Mouse (Mus musculus) right cerebral cortex, postnatal 14 days (tissue): ENCODE results near the gene Rtbdn.
"Not testable (repeated sequence)": the region's sequence is repeated elsewhere in the genome, so short reads cannot be mapped to it uniquely, and the experiment has no call there.

Experiments used
- DNase-seq: peaks from one replicate; pipeline ENCODE4 v3.0.0; 2022

Gene Rtbdn

DNA sequence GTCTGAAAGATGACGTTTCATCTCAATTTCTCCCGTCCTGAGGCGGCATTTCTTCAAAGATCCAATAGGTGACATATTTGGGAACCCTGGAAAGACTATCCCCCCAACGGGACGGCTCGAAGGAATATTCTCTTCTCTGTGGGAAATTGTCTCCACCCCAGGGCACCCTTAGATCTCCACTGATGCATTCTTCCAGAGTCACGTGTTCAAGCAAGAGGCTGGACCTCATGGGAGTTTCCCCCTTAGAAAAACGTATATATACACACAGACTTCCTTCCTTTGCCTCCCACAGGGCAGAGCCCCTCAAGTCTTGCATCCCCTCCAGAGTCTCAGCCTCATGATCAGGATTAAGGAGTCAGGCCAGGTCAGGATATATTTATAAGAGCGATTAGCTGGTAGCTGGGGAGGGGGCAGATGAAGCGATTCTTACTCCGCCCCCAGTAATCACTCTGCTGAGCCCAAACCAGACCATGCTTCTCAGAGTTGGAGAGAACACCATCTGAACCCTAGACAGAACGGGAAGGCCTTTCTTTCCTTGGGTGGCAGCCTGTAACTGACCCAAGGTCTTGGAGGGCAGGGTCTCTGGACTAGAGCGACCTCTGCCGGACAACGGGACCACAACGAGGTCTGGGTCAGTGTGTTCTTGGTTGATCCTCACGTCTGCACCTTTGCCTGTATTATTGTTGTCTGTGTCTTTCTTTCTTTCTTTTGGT is at the start of gene Rtbdn:
Gene Rtbdn, plus strand, starts transcription at position 464 of the 713 bp plus-strand sequence.
- DNase-seq: no peak

DNA sequence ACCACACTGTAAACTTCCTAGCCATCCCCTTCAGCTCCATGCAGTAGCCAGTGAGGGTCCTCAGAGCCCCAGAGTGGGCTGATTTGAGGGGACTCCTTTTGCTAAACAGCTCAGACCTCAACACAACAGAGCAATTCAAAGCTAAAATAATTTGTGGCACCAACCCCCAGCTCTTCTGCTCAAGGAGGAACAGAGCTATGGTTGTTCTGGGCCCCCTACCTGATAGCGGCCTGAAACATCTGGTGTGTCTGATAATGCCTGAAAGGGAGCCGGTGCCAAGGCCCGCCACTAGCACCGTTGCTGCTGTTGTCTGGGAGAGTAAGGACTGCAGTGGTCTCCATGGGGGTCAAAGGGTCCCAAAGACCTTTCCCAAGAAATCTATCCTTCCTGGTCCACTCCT is 45.7 kb upstream of the Rtbdn start:
- no peak for DNase-seq

DNA sequence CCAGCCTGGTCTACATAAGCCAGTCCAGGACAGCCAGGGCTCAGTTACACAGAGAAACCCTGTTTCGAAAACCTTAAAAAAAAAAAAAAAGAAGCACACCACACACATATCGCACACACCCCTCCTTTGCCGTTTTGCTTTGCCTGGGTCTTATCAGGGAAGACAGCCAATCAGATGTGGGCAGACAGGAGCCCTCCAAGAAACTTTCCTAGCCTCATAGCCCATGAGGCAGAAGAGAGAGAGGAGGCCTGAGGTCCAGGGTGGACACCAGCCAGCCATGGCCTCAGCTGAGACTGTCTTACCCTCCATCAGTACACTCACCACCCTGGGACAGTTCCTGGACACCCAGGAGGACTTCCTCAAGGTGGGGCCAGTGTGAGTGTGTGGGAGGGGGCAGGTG is 45.0 kb upstream of the Rtbdn start, which contains the start of gene Klf1:
Gene Klf1, plus strand, starts transcription at position 177 of the 400 bp plus-strand sequence.
- DNase-seq: no peak

DNA sequence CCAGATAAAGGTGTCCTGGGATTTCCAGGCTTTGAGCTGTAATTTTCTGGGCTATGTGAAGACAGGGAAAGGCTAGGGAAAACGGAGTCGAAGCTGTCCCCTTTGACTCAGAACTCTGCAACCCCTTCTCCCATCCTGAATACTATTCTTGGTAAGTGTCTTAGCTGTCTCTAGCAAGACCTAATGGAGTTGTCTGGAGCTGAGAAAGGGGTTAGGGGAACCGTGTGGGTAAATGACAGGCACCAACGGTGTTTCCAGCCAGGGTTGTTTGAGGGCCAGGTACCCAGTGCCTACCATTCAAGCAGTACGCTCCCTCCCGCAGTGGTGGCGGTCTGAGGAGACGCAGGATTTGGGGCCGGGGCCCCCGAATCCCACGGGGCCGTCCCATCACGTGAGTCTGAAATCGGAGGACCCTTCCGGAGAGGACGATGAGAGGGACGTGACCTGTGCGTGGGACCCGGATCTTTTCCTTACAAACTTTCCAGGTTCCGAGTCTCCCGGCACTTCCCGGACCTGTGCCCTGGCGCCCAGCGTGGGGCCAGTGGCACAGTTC is 44.3 kb upstream of the Rtbdn start:
- DNase-seq: no peak

DNA sequence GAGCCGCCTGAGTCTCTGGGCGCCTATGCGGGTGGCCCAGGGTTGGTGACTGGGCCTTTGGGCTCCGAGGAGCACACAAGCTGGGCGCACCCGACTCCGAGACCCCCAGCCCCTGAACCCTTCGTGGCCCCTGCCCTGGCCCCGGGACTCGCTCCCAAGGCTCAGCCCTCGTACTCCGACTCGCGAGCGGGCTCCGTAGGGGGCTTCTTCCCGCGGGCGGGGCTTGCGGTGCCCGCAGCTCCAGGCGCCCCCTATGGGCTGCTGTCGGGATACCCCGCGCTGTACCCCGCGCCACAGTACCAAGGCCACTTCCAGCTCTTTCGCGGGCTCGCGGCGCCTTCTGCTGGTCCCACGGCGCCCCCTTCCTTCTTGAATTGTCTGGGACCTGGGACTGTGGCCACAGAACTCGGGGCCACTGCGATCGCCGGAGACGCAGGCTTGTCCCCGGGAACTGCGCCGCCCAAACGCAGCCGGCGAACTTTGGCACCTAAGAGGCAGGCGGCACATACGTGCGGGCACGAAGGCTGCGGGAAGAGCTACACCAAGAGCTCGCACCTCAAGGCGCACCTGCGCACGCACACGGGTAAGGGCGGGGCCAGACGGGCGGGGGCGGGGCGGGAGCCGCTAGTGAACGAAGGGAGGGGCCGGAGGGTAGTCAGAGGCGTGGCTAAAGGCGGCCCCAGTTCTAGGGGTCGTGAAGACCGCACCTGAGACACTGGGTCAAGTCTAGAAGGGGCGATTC is 43.7 kb upstream of the Rtbdn start:
- peak; percentile 93 for DNase-seq

DNA sequence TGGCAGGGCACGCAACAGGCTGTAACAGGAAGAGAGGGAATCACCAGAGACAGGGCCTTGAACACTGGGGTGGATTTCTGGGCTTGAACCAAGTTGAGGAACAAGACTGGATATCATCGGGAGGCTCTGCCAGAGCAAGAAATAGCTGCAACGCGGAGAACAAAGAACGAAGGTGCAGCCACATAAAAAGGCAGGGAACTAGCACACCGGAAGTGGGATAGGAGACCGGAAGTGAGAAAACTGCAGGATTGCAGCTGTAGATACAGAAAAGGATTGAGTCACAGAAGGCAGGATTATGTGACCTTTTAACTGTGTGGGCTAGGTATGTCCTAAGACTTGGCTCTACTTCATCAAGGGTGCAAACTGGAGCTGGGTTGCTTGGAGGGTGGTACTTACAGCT is 42.4 kb upstream of the Rtbdn start:
- no peak for DNase-seq

DNA sequence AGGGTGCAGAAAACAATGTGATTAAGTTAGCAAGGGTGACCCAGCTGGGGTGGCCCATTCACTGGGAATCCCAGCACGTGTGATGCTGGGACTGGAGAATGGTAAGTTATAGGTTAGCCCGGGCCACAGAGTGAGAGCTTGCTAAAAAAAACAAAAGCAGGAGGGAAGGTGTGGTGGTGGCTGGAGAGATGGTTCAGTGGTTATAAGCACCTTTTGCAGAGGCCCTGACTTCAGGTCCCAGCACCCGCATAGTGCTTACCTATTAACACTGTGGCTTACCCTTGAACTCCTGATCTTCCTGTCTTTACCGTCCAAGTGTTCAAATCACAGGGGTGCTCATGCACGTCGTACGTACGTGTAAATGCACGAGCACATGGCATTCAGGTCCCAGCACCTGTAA is 39.8 kb upstream of the Rtbdn start:
- no peak for DNase-seq

DNA sequence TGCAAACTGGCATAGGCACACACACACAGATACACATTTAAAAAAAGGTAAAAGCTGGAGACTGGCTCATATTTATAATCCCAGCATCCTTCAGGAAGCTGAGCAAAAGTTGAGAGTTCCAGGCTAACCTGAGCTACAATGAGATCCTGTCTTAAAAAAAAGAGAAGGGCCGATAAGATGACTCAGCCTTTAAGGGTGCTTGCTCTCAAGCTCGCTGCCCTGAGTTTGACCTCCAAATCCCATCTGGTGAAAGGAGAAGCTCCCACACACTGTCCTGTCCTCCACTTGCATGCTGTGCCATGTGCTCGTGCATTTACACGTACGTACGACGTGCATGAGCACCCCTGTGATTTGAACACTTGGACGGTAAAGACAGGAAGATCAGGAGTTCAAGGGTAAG is 39.3 kb upstream of the Rtbdn start:
- no peak for DNase-seq

DNA sequence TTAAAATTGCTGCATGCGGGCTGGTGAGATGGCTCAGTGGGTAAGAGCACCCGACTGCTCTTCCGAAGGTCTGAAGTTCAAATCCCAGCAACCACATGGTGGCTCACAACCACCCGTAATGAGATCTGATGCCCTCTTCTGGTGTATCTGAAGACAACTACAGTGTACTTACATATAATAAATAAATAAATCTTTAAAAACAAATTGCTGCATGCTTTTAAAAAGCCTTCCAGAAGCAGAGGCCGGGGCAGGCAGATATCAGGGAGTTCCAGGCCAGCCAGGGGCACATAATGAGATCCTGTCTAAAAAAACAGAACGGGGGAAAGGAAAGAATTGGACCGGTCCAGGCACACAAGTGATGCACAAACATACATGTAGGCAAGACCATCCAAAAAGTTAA is 38.8 kb upstream of the Rtbdn start:
- DNase-seq: not testable (repeated sequence)

DNA sequence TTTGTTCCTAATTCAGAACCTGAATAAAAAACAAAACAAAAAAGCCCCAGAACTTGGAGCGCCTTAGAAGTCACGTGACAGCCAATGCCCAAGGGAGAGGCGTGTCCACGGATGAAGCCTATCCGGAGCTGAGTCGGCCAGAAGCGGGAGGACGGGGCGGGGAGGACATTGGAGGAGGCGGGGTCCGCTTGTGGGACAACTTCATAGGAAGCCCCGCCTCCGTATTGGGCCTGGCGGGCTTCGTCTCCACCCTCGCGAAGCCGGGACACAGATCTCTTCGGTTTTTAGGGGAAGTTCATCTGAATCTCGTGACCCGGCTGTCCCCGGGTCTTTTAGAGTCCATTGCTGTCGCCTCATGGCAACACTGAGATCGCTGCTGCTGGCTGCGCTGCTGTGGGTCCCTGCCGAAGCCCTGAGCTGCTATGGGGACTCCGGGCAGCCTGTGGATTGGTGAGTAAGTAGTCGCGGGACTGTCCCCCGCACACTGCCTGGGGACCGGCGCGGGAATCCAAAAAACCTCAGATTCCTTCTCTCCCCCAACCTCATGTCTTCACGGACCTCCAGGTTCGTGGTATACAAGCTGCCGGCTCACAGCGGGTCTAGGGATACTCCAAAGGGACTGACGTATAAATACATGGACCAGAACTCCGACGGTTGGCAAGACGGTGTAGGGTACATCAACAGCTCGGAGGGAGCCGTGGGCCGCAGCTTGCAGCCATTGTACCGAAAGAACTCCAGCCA is 38.2 kb upstream of the Rtbdn start, which contains the start of gene Dnase2a:
Gene Dnase2a, plus strand, starts transcription at position 140 of the 741 bp plus-strand sequence.
- DNase-seq: peak; percentile 82

DNA sequence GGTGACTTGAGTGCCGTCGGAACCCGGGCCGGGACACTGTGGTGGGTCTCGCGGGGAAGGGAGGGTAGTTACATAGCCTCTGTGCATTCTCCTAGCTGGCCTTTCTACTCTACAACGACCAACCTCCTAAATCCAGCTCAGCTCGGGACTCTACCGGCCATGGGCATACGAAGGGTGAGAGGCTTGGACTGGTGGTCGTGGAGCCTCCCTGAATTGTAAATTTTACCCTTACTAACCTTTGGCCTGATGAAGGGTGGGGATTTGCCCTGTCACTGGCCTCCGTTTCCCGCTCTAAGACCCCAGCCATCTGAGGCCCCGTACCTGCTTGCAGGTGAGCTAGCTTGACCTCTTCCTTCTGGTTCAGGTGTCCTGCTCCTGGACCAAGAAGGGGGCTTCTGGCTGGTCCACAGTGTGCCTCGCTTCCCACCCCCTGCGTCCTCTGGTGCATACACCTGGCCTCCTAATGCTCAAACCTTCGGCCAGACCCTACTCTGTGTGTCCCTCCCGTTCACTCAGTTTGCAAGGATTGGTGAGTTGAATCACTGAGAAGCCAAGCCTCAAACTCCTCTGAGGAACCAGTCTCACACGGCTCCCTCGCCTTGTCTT is 37.5 kb upstream of the Rtbdn start:
- DNase-seq: no peak

DNA sequence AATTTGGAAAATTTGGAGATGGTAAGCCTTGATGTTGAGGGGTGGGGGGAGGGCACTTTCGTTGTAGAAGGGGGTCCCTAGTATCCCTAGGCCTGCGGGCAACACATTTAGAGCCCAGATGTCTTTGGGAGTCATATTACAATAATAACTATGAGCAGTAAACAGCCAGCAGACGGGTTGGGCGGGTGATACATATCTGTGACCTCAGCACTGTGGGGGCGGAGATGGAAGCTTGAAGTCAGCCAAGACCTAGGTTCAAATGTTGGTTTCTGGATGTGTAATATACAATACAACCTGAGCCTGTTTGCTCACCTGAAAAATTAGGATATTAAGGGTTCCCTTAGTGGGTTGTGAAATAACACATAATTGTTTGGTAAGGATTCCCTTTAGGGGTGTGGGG is 36.8 kb upstream of the Rtbdn start:
- DNase-seq: no peak

DNA sequence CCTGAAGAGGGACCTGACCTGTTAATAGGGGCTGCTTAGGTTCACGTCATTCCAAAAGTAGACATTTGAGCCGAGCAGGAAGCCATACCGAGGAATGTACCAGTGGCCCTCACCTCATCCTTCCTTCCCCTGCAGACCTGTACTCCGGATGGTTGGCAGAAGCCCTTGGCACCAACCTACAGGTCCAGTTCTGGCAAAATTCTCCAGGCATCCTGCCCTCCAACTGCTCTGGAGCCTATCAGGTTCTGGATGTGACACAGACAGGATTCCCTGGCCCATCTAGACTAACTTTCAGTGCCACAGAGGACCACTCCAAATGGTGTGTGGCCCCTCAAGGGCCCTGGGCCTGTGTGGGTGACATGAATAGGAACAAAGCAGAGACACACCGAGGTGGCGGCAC is 36.2 kb upstream of the Rtbdn start:
- DNase-seq: no peak

DNA sequence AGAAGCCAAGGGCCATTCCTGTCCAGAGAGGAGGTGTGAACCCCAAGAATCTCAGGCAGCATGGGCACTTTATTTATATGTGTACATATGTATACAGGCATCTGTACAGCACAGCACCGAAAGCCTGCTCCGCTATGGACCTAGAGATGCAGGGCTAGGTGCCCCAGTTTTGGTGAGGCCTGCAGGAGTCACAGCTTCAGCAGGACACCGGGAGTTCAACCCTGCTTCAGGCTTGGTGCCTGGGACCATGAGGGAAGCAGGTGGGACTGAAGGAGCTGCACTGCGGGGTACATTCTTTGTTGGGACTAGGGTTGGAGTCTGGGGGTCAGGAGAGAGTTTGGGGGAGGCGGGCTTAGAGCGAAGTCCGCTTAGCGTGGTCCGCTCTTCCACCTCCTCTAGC is 34.9 kb upstream of the Rtbdn start:
- no peak for DNase-seq

DNA sequence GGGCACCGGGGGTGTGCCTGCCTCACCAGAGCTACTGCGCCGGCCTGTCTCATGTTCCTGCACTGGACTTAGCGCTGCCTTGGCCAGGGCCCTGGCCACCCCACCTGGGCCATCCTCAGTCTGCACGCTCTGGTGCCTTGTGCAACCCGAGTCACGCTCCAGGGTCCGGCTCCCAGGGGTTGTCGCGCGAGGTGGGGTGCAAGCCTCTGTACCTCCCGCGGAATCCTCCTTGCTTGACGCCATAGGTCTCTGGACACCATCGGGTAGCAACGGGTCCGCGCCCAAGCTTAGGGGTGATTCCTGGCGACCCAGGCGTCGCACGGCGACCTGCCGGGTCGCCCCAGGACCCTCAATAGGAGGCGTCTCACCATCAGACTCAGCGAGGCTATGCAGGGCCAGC is 34.4 kb upstream of the Rtbdn start:
- no peak for DNase-seq

DNA sequence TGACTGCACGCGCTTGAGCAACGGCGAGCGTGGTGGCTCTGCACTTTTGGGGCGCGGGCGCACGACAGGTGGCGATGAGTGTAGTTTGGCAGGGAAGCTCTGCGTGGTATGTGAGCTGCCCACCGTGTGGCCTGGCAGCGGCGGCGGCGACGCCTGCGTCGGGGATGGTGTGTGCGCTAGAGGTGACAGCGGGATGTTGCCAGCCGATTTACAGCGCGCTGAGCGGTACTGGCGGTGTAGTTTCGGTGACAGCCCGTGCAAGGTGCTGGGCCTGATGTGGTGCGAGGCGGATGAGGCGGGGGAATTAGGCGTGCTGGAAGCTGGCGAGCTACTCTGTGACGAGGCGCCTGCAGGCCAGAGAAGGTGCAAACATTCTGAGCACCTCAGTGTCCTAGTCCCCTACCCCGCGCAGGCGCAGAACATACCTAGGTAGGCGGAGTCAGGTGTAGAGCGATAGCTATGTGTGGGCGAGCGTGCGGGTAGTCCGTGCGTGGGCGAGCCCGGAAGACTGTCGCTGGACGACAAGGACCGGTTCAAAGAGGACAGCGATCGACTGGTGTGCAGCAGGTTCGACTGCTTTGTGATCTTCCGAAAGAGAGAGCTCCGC is 33.8 kb upstream of the Rtbdn start:
- DNase-seq: peak; percentile 53

DNA sequence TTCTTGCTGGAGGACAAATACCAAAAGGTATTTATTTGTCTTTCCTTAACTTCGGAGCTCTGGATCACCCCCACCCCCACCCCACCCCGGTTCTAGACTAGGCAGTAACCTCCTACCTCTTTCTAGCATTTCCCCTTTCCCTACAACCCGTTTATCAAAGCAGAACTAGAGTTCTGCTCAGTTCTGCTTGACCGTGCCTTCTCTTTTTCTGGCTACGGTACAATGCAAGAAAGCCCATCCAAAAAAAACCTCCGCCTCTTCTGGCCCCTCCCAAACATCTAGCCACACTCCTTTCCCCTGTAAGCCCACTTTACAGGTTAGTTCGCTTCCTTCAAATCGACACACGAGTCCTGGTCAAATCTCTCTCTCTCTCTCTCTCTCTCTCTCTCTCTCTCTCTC is 33.3 kb upstream of the Rtbdn start:
- DNase-seq: no peak

DNA sequence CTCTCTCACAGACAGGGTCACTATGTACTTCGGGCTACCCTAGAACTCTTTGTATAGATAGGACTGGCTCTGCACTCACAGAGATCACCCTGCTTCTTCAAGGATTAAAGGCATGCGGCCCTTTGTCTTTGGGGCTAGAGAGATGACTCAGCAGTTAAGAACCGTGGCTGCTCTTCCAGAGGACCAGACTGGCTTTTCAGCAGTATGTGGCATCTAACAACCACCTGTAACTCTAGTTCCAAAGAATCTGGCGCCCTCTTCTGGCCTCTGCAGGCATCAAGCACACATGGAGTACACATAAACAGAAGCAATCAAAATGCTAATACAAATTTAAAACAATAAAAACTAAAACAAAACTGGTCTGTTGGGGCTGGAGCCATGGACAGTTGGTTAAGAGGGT is 32.8 kb upstream of the Rtbdn start:
- peak; percentile 63 for DNase-seq

DNA sequence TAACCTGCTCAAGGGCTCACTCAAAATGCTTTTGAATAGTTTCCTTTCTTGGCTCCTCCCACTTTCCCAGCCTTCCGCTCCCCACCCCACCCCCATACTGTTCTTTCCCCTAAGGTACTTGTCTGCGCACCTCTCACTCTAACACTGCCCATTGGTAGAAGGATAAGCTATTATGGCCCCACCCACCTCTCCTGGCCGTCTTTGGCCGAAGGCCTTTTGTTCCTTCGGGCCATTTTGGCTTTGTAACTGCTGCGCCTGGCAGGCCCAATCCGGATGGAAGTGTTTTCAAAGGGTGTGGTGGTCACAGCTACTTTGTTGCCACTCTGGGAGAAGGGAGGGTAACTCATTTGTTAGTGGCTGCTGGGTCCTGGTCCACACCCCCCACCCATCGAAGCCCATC is 31.5 kb upstream of the Rtbdn start:
- no peak for DNase-seq

DNA sequence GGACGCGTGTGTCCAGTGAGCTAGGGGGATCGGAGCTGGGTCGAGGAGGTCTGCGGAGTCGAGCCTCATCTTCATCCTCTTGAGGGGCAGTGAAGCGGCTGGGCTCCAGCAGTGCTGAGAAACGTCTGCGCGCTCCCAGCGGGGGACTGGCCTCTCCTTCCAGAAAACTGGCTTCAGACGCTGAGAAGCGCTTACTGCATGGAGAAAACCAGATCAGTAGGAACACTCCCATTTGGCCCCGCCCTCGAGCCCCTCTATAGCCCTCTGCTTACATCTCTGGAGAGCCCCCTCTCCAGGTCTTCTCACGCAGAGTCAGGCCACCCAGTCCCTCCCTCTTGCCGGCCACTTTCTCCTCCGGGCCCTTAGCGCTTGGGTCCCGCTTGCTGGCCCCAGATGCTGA is 29.0 kb upstream of the Rtbdn start:
- DNase-seq: no peak

DNA sequence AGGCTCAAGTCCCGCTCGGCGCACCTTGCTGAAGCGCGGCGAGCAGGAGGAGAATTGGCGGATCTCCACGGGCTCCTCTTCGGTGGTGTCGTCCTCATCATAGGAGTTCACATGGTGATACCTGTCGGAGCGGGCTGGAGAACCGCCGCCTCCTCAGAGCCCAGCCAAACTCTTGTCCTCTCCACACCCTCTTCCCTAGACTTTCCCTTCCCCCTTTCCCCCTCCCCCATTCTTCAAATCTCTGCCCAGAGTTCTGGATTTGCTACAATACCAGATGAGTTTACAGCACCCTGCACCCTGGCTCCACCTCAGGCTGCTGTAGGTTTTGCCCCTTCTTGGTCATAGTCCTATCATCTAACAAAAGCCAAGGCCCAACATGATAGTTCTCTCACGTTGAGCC is 28.1 kb upstream of the Rtbdn start:
- DNase-seq: no peak

DNA sequence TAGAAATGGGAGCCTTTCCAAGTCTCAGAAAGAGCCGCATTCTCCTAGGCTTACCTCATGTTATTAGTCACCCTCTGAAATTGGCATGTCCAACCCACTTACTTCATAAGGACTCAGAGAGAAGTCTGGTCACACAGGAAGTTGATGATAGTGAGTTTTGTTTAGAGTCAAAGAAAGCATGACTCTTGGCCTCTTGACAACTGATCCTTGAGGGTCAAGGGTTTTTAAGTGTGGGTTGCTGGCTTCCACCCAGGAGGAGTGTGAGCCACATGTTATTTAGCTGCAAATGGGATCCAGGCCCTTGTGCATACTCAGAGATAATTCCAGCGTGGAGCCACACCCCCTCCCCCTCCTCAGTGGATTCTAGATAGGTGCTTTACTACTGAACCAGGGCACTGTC is 25.2 kb upstream of the Rtbdn start:
- no peak for DNase-seq

DNA sequence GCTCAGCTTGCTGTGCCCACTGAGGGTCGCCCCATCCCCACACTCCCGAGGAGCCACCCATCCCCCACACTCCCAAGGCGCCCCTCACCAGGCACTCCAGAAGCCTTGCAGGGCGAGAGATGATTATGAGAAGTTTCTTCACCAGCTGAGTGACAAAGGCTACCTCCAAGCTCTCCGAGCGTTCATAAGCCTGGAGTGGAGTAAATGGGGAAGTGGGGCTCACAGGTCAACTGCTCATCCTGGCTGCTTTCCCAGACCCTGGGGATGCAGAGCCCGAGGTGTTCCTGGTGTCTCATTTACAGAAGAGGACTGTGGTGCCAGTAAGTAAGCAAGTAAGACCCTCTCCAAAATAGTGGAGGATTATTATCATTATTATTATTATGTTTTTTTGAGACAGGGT is 21.2 kb upstream of the Rtbdn start:
- no peak for DNase-seq
